Mouse (Mus musculus): ENCODE measurements around the gene Aoc2. TPM values are rescaled to one million over a fixed set of nuclear protein-coding genes. Genes with fewer than 3 reads are reported as not detected.
"Not testable (repeated sequence)": the region's sequence is repeated elsewhere in the genome, so short reads cannot be mapped to it uniquely, and the experiment has no call there.

The Aoc2 gene
- polyA plus RNA-seq, 1 experiment from 2014 or later, result 0.86 TPM

DNA sequence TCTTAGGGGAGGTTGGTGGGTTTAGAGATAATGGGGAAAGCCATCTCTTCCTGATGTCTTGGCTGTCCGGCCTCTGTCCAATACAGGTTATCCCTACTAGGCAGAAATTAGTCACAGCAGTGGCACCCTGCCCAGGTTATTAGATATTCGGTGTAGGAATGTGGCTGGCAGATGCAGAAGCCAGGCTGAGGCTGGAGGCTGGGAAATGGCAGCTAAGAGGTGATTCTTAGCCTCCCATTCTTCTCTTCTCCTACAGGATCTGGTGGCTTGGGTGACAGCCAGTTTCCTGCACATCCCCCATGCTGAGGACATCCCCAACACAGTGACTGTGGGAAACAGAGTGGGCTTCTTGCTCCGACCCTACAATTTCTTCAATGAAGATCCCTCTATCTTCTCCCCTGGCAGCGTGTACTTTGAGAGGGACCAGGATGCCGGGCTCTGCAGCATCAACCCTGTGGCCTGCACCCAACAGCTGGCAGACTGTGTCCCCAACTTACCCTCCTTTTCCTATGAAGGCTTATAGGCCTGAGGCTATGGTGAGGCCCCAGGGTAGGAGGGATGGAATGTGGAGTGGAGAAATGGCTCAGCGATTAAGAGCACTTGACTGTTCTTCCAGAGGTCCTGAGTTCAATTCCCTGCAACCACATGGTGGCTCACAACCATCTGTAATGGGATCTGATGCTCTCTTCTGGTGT, 4.2 kb downstream of the Aoc2 start:
- no peaks in the 10 kb centered on the region for H3K9me3 ChIP-seq (ENCODE audit: control insufficient read depth, low read length)
- peaks cover 4% of the 10 kb centered on the region for H3K36me3 ChIP-seq (ENCODE audit: control insufficient read depth, insufficient read depth, low read length)
- peak overlapping the region; percentile 23; the same call in 1 of the 2 replicates for H3K27ac ChIP-seq (ENCODE audit: low read length)
- ATAC-seq, result no peak
- no peak overlapping the region for H3K4me3 ChIP-seq (ENCODE audit: low read length)
- no peak overlapping the region for H3K4me2 ChIP-seq (ENCODE audit: low read depth, low read length)
- H3K4me1 ChIP-seq (ENCODE audit: control insufficient read depth, insufficient read depth, low read length), result peaks cover 8% of the 10 kb centered on the region; the same call in 1 of the 2 replicates
- no peaks in the 10 kb centered on the region for H3K27me3 ChIP-seq (replicated peaks; ENCODE audit: control insufficient read depth, insufficient read depth, low read length)
- H3K9ac ChIP-seq (ENCODE audit: low read depth, low read length), result no peak overlapping the region
- WGBS, result 84% methylated on average over 6 of the region's 6 CpGs

DNA sequence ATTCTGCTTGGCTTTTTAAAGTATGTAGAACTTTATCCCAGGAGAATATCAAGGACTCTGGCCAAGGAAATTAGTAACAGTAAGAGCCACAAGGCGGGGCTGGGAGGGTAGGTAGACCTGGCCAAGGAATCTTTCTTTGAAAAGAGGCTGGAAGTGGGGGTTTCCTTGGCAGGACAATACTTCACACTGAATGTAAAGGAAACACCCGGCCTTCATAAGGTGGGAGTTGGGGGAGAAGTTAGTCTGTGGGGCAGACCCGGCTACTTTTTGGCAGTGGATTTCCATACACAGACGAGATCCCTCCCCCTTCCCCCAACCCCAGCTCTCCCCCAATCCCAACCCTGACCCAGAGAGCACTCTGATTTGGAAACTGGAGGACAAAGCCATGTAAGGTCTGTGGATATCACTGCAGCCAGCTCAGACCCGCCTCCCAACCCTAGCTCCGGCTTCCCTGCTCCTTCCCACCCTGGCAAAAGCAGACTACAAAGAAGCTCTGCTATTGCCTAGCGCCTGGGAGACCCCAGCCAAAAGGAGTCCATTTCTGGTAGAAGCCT, 5.6 kb downstream of the Aoc2 start, which contains the start of gene Aoc3:
Gene Aoc3 (plus strand): TSS at position 235 of the 554 bp plus-strand sequence.
- H3K4me2 ChIP-seq (ENCODE audit: low read depth, low read length), result peak within 1 kb of the TSS; percentile 24; the same call in 1 of the 2 replicates
- 55% methylated on average over 7 of the region's 7 CpGs for WGBS
- H3K4me3 ChIP-seq (ENCODE audit: low read length), result peak within 1 kb of the TSS; percentile 20; the same call in 1 of the 2 replicates
- H3K27me3 ChIP-seq (replicated peaks; ENCODE audit: control insufficient read depth, insufficient read depth, low read length), result no peaks in the 10 kb centered on the region
- H3K9me3 ChIP-seq (ENCODE audit: control insufficient read depth, low read length), result no peaks in the 10 kb centered on the region
- H3K36me3 ChIP-seq (ENCODE audit: control insufficient read depth, insufficient read depth, low read length), result peaks cover 2% of the 10 kb centered on the region
- peak within 1 kb of the TSS; percentile 65 for H3K27ac ChIP-seq (ENCODE audit: low read length)
- ATAC-seq, result peak; percentile 54
- peaks cover 8% of the 10 kb centered on the region; the same call in 1 of the 2 replicates for H3K4me1 ChIP-seq (ENCODE audit: control insufficient read depth, insufficient read depth, low read length)
- H3K9ac ChIP-seq (ENCODE audit: low read depth, low read length), result peak within 1 kb of the TSS; percentile 30; the same call in 1 of the 2 replicates

DNA sequence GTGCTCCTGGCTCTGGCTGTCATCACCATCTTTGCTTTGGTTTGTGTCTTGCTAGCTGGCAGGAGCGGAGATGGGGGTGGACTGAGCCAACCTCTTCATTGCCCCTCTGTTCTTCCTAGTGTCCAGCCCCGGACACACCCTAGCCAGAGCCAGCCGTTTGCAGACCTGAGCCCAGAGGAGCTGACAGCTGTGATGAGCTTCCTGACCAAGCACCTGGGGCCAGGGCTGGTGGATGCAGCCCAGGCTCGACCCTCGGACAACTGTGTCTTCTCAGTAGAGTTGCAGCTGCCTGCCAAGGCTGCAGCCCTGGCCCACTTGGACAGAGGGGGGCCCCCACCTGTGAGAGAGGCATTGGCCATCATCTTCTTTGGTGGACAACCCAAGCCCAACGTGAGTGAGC, 6.1 kb downstream of the Aoc2 start:
- H3K9ac ChIP-seq (ENCODE audit: low read depth, low read length); H3K4me1 ChIP-seq (ENCODE audit: control insufficient read depth, insufficient read depth, low read length); ATAC-seq; H3K9me3 ChIP-seq (ENCODE audit: control insufficient read depth, low read length); H3K27me3 ChIP-seq (replicated peaks; ENCODE audit: control insufficient read depth, insufficient read depth, low read length); H3K36me3 ChIP-seq (ENCODE audit: control insufficient read depth, insufficient read depth, low read length): not testable (repeated sequence)
- H3K4me2 ChIP-seq (ENCODE audit: low read depth, low read length), result peak overlapping the region; percentile 24; the same call in 1 of the 2 replicates
- H3K27ac ChIP-seq (ENCODE audit: low read length), result peak overlapping the region; percentile 65
- WGBS, result 66% methylated on average over 6 of the region's 6 CpGs
- H3K4me3 ChIP-seq (ENCODE audit: low read length), result peak overlapping the region; percentile 8; the same call in 1 of the 2 replicates

DNA sequence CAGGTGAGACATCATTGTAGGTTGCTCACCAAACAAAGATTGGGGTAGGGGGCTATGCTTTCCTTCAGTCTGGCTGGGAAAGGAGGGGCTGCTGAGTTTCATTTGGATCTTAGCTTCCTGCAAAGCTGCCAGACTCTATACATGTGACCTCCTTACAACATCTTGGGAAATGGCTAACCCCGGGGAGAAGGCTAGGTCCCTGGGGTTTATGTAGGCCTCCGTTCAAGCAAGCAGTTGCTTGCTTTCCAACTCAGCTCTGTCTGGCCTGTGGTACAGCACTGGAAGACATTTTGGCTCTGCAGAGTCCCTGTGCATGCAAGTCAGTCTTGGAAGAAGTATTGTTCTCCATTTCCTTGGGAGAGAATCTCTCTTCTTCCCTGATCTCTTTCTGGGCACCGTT, 7.7 kb downstream of the Aoc2 start:
- no peak overlapping the region for H3K9ac ChIP-seq (ENCODE audit: low read depth, low read length)
- WGBS, result 64% methylated on average over 3 of the region's 3 CpGs
- peak overlapping the region; percentile 20 for H3K4me3 ChIP-seq (ENCODE audit: low read length)

DNA sequence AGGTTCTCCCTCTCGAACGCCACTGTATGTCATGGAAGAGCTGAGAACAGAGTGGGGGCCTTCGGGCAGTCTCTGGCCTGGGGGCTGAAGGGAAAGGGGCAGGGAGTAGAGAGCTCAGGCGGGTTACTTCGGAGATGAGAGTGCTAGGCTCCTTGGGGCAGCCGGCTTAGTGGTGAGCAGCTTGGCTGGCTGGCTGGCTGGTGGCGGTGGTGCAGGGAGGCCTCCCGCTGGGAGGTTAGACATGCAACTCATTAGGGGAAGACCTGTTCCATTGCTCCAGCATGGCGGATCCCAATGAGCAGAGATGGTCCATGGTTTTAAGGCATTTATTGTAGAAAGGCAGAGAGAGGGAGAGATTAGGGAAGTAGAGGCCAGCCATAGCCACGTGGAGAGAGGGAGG, 9.2 kb downstream of the Aoc2 start:
- Histone ChIP-seq H3K4me2 (ENCODE audit: low read depth, low read length) (0 out of 2 replicates have a peak overlapping the region, but pooled peaks have one; percentile 2), H3K9ac (ENCODE audit: low read depth, low read length) (no peak overlapping the region), H3K9me3 (ENCODE audit: control insufficient read depth, low read length) (no peaks in the 10 kb centered on the region), H3K27ac (ENCODE audit: low read length) (no peak overlapping the region), H3K4me3 (ENCODE audit: low read length) (peak overlapping the region; percentile 17; the same call in 1 of the 2 replicates), H3K4me1 (ENCODE audit: control insufficient read depth, insufficient read depth, low read length) (peaks cover 12% of the 10 kb centered on the region), H3K36me3 (ENCODE audit: control insufficient read depth, insufficient read depth, low read length) (no peaks in the 10 kb centered on the region), H3K27me3 (replicated peaks; ENCODE audit: control insufficient read depth, insufficient read depth, low read length) (no peaks in the 10 kb centered on the region)
- no peak for ATAC-seq
- 53% methylated on average over 10 of the region's 10 CpGs for WGBS

More for the DNA sequence above, 7.7 kb downstream of the Aoc2 start:
- no peaks in the 10 kb centered on the region for H3K36me3 ChIP-seq (ENCODE audit: control insufficient read depth, insufficient read depth, low read length)
- H3K4me2 ChIP-seq (ENCODE audit: low read depth, low read length), result peak overlapping the region; percentile 21; the same call in 1 of the 2 replicates
- no peaks in the 10 kb centered on the region for H3K27me3 ChIP-seq (replicated peaks; ENCODE audit: control insufficient read depth, insufficient read depth, low read length)
- no peak overlapping the region for H3K27ac ChIP-seq (ENCODE audit: low read length)
- no peaks in the 10 kb centered on the region for H3K9me3 ChIP-seq (ENCODE audit: control insufficient read depth, low read length)
- ATAC-seq, result no peak
- H3K4me1 ChIP-seq (ENCODE audit: control insufficient read depth, insufficient read depth, low read length), result peaks cover 9% of the 10 kb centered on the region

DNA sequence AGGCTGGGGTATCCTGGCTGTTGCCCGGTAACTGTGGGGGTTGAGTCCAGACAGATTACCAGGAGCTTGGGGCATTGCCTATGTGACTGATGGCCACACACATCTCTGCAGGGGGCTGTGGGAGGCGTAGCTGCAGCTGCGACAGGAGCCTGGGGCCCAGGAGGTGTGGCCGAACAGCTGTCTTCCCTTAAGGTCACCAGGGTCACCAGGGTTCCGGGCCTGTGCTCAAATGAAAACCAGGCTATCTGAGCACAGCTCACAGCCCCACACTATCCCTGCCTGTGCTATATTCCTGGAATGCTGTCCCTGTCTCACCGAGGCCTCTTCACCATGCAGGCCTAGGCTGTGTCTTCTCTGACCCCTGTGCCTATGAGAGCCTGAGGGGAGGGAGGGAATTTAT, 9.7 kb downstream of the Aoc2 start:
- peaks cover 10% of the 10 kb centered on the region for H3K4me1 ChIP-seq (ENCODE audit: control insufficient read depth, insufficient read depth, low read length)
- WGBS, result 39% methylated on average over 6 of the region's 6 CpGs
- no peak overlapping the region for H3K9ac ChIP-seq (ENCODE audit: low read depth, low read length)
- H3K4me3 ChIP-seq (ENCODE audit: low read length), result peak overlapping the region; percentile 17; the same call in 1 of the 2 replicates
- H3K9me3 ChIP-seq (ENCODE audit: control insufficient read depth, low read length), result no peaks in the 10 kb centered on the region
- no peak overlapping the region for H3K4me2 ChIP-seq (ENCODE audit: low read depth, low read length)
- no peaks in the 10 kb centered on the region for H3K27me3 ChIP-seq (replicated peaks; ENCODE audit: control insufficient read depth, insufficient read depth, low read length)
- no peak for ATAC-seq
- no peaks in the 10 kb centered on the region for H3K36me3 ChIP-seq (ENCODE audit: control insufficient read depth, insufficient read depth, low read length)
- H3K27ac ChIP-seq (ENCODE audit: low read length), result no peak overlapping the region

DNA sequence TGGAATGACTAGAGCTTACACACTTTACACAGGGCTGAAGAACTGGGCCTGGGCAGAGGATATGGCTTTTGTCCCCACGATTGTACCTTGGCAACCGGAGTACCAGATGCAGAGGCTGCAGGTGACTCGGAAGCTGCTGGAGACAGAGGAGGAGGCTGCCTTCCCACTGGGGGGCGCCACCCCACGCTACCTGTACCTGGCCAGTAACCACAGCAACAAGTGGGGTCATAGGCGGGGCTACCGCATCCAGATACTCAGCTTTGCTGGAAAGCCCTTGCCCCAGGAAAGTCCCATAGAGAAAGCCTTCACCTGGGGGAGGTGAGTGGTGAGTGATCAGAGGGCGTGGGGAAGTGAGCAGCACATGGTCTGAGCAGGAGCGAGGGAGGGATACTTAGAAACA, 10.8 kb downstream of the Aoc2 start:
- H3K4me3 ChIP-seq (ENCODE audit: low read length), result no peak overlapping the region
- 80% methylated on average over 9 of the region's 9 CpGs for WGBS
- no peaks in the 10 kb centered on the region for H3K36me3 ChIP-seq (ENCODE audit: control insufficient read depth, insufficient read depth, low read length)
- no peaks in the 10 kb centered on the region for H3K9me3 ChIP-seq (ENCODE audit: control insufficient read depth, low read length)
- H3K4me2 ChIP-seq (ENCODE audit: low read depth, low read length), result no peak overlapping the region
- H3K4me1 ChIP-seq (ENCODE audit: control insufficient read depth, insufficient read depth, low read length), result peaks cover 10% of the 10 kb centered on the region
- no peaks in the 10 kb centered on the region for H3K27me3 ChIP-seq (replicated peaks; ENCODE audit: control insufficient read depth, insufficient read depth, low read length)
- H3K27ac ChIP-seq (ENCODE audit: low read length), result no peak overlapping the region
- no peak for ATAC-seq
- H3K9ac ChIP-seq (ENCODE audit: low read depth, low read length), result no peak overlapping the region

DNA sequence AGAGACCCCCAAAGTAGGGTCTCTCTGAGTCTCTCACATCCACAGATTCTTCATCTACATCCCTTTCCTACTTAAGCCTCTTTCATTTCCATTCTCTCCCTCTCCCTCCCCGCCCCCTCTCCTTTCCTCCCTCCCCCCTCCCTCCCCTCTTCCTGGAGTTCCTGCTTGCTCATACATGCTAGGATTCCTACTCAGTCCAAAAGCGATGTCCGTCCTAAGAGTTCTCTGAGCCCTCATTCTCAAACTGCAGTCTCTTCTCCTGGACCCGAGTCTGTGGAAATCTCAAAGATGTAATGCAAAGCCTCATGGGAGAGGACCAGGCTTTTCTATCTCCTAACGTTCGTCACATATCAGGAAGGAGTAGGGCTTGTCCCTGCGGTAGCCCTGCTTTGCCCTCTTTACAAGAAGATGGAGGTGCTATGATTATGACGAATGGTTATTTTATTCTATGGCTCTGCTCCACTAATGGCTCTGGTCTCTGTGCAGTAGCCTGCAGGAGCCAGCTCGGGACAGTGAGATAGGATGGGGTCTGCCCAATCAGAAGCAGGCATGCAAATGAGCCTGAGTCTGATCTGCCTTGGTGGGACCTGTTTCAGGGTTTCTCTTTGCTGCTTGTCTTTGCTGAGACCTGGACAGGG, 13.4 kb downstream of the Aoc2 start:
- no peaks in the 10 kb centered on the region for H3K27me3 ChIP-seq (replicated peaks; ENCODE audit: control insufficient read depth, insufficient read depth, low read length)
- H3K4me3 ChIP-seq (ENCODE audit: low read length), result peak overlapping the region; percentile 20
- peak; percentile 88 for ATAC-seq
- H3K4me1 ChIP-seq (ENCODE audit: control insufficient read depth, insufficient read depth, low read length), result peaks cover 10% of the 10 kb centered on the region
- no peaks in the 10 kb centered on the region for H3K9me3 ChIP-seq (ENCODE audit: control insufficient read depth, low read length)
- H3K4me2 ChIP-seq (ENCODE audit: low read depth, low read length), result peak overlapping the region; percentile 55
- peak overlapping the region; percentile 5; the same call in 1 of the 2 replicates for H3K9ac ChIP-seq (ENCODE audit: low read depth, low read length)
- no peaks in the 10 kb centered on the region for H3K36me3 ChIP-seq (ENCODE audit: control insufficient read depth, insufficient read depth, low read length)
- H3K27ac ChIP-seq (ENCODE audit: low read length), result peak overlapping the region; percentile 73
- WGBS, result 1% methylated on average over 9 of the region's 9 CpGs

DNA sequence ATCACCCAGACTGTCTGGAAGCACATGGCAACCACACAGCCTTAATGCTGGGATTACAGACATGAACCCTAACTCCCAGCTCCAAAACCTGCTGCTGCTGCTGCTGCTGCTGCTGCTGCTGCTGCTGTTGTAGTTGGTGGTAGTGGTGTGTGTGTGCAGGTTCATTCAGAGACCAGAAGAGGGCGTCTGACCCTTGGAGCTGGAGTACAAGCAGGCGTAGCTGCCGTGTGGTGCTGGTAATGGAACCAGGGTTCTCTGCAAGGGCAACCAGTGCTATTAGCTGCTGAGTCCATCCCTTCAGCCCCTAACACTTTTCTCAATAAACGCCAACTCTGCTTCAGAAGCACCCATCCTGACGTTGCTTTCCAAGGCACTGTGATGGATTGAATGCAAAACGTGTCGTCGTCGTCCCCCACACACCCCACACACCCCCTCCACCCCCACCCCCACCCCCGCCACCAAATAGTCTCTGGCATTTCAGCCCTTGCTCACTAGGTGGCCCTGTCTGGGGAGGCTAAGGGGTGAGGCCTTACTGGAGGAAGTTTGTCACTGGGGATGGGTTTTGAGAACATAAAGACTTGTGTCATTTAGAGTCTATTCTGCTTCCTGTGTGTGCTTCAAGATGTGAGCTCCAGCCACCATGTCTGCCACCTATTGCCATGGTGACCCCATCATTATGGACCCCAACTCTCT, 22.4 kb downstream of the Aoc2 start:
- peaks cover 7% of the 10 kb centered on the region for H3K4me1 ChIP-seq (ENCODE audit: control insufficient read depth, insufficient read depth, low read length)
- ATAC-seq, result no peak
- WGBS, result 76% methylated on average over 10 of the region's 10 CpGs
- no peak overlapping the region for H3K4me2 ChIP-seq (ENCODE audit: low read depth, low read length)
- no peaks in the 10 kb centered on the region for H3K9me3 ChIP-seq (ENCODE audit: control insufficient read depth, low read length)
- H3K4me3 ChIP-seq (ENCODE audit: low read length), result no peak overlapping the region
- no peak overlapping the region for H3K27ac ChIP-seq (ENCODE audit: low read length)
- no peak overlapping the region for H3K9ac ChIP-seq (ENCODE audit: low read depth, low read length)
- no peaks in the 10 kb centered on the region for H3K36me3 ChIP-seq (ENCODE audit: control insufficient read depth, insufficient read depth, low read length)
- no peaks in the 10 kb centered on the region for H3K27me3 ChIP-seq (replicated peaks; ENCODE audit: control insufficient read depth, insufficient read depth, low read length)
